24 mouse cellular contexts compared by ENCODE assay signal in genomic region chr2:159134042-159134441, GRCm38 (mm10).
DNase-seq lines count a peak whose midpoint lies in the region; ATAC-seq and TF ChIP-seq lines count a peak whose summit lies in the region.
"Had no signal": no experiment of that assay in that cellular context is flagged by ENCODE, and none has a peak within 500 bp of the region (broad histone marks: within the 10 kb centered on the region; RNA-seq: fewer than 3 reads in every experiment).

No protein-coding gene starts in this region.

- DNase-seq in heart, postnatal 10 days = peak; percentile 1 to 14
- no peak for DNase-seq in heart, postnatal 36 days
- peak; percentile 32 for DNase-seq in lung, postnatal 0 days (ENCODE audit: low spot score)
- DNase-seq in lung, adult 2 months = no peak
- DNase-seq in cerebellum, postnatal 4 days (ENCODE audit: low spot score in 2 of 2) = no peak
- no peak for DNase-seq in testis, postnatal 10 days (ENCODE audit: low spot score)
- DNase-seq: adrenal gland, postnatal 36 days; cerebellum, adult 11 months; cerebellum, adult 9-11 months; gastrocnemius, postnatal 36 days; kidney, adult 11 months; lung, adult 18-20 months; thymus, adult 18-20 months; thymus, postnatal 36 days had no signal

- no peak overlapping the region for H3K9ac ChIP-seq in lung, postnatal 0 days (replicated peaks; ENCODE audit: low read depth)
- H3K9ac ChIP-seq: embryonic facial prominence, embryonic 12.5 days; forebrain, embryonic 12.5 days; limb, embryonic 13.5 days; liver, embryonic 12.5 days; neural tube, embryonic 15.5 days; stomach, embryonic 15.5 days had no signal

- H3K4me2 ChIP-seq in lung, postnatal 0 days (replicated peaks; ENCODE audit: low read depth, low read length) = no peak overlapping the region
- H3K4me2 ChIP-seq: embryonic facial prominence, embryonic 12.5 days; forebrain, embryonic 12.5 days; limb, embryonic 13.5 days; liver, embryonic 12.5 days; neural tube, embryonic 15.5 days; stomach, embryonic 15.5 days had no signal

- no peak for ATAC-seq in lung, postnatal 0 days
- peak; percentile 78 for ATAC-seq in activated CD4-positive, CD25-positive, alpha-beta regulatory T cell, adult 4 months
- ATAC-seq: hindbrain, postnatal 0 days; liver, embryonic 12.5 days had no signal

- TF ChIP-seq CTCF in lung, postnatal 0 days (IDR thresholded peaks at IDR 0.05) = no peak
- no peak for TF ChIP-seq CTCF in lung, adult 2 months (IDR thresholded peaks at IDR 0.05; ENCODE audit: insufficient read depth, low read length)

- intact Hi-C loops in heart, postnatal 10 days (cut with DNase I) = no loop called here
- intact Hi-C loops in heart, postnatal 36 days (cut with DNase I) = no loop called here

- no peak for TF ChIP-seq POLR2A in lung, adult 2 months (IDR thresholded peaks at IDR 0.05; ENCODE audit: borderline replicate concordance, extremely low read depth, low read depth, low read length)

- H3K27ac ChIP-seq in lung, postnatal 0 days (ENCODE audit: low read length) = no peak overlapping the region
- H3K27ac ChIP-seq: embryonic facial prominence, embryonic 12.5 days; forebrain, embryonic 12.5 days; hindbrain, postnatal 0 days; limb, embryonic 13.5 days; liver, embryonic 12.5 days; midbrain, embryonic 10.5 days; neural tube, embryonic 15.5 days; stomach, embryonic 15.5 days had no signal

- no peaks in the 10 kb centered on the region for H3K9me3 ChIP-seq in lung, postnatal 0 days (ENCODE audit: low read length)
- H3K9me3 ChIP-seq: embryonic facial prominence, embryonic 12.5 days; limb, embryonic 13.5 days; midbrain, embryonic 10.5 days; stomach, embryonic 15.5 days had no signal

- H3K27me3 ChIP-seq in lung, postnatal 0 days (replicated peaks; ENCODE audit: insufficient read depth, low read length) = no peaks in the 10 kb centered on the region
- H3K27me3 ChIP-seq: embryonic facial prominence, embryonic 12.5 days; forebrain, embryonic 12.5 days; limb, embryonic 13.5 days; liver, embryonic 12.5 days; neural tube, embryonic 15.5 days; stomach, embryonic 15.5 days had no signal

- WGBS in lung, postnatal 0 days = 57% methylated on average over 6 of the region's 6 CpGs
- 65% methylated on average over 6 of the region's 6 CpGs for WGBS in lung, adult 2 months

- H3K4me3 ChIP-seq in lung, postnatal 0 days (ENCODE audit: low read depth, low read length) = no peak overlapping the region
- no peak overlapping the region for H3K4me3 ChIP-seq in lung, adult 2 months (replicated peaks; ENCODE audit: extremely low read depth, low read depth, low read length)
- H3K4me3 ChIP-seq: embryonic facial prominence, embryonic 12.5 days; erythroblast, embryonic 14.5 days; forebrain, embryonic 12.5 days; limb, embryonic 13.5 days; liver, embryonic 12.5 days; midbrain, embryonic 10.5 days; neural tube, embryonic 15.5 days; stomach, embryonic 15.5 days had no signal

- H3K4me1 ChIP-seq in lung, postnatal 0 days (ENCODE audit: insufficient read depth, low read depth, low read length) = no peaks in the 10 kb centered on the region
- no peaks in the 10 kb centered on the region for H3K4me1 ChIP-seq in lung, adult 2 months (ENCODE audit: control insufficient read depth, insufficient read depth, low read length)
- H3K4me1 ChIP-seq: embryonic facial prominence, embryonic 12.5 days; forebrain, embryonic 12.5 days; limb, embryonic 13.5 days; liver, embryonic 12.5 days; midbrain, embryonic 10.5 days; neural tube, embryonic 15.5 days; stomach, embryonic 15.5 days had no signal

- no peak for TF ChIP-seq EP300 in lung, postnatal 0 days (IDR thresholded peaks at IDR 0.05)

- H3K36me3 ChIP-seq in lung, postnatal 0 days (ENCODE audit: insufficient read depth, low read length) = no peaks in the 10 kb centered on the region
- H3K36me3 ChIP-seq: embryonic facial prominence, embryonic 12.5 days; forebrain, embryonic 12.5 days; limb, embryonic 13.5 days; liver, embryonic 12.5 days; midbrain, embryonic 10.5 days; neural tube, embryonic 15.5 days; stomach, embryonic 15.5 days had no signal

Comparison
In these comparisons a context has a peak if more than half of its experiments do, and no peak if none do; other contexts are left out.
1. DNase-seq: peak in heart, postnatal 10 days (2 of 2) and lung, postnatal 0 days (single experiment); none in heart, postnatal 36 days (0 of 2), lung, adult 2 months (single experiment), cerebellum, postnatal 4 days (0 of 2) and testis, postnatal 10 days (single experiment).